Mouse (Mus musculus) hindbrain, postnatal 0 days (tissue): ENCODE results near the gene Olfr464. TPM values are rescaled to one million over a fixed set of nuclear protein-coding genes. Genes with fewer than 3 reads are reported as not detected.

ENCODE experiments used
- ATAC-seq: fragments of 200-750 bp; cut with Nextera tagmentation; 2 replicates; pipeline ENCODE4 v1.8.0; 2017; ENCODE audit warnings: mild to moderate bottlenecking, moderate TSS enrichment, moderate library complexity
- DNase-seq: peaks from one replicate; pipeline ENCODE4 v3.0.0-alpha.2; 2015; ENCODE audit warnings: low spot score
- H3K27ac ChIP-seq: fragments of 300-500 bp; sonication (generic); 2 replicates; pipeline ENCODE4 v1.5.1; 2014; ENCODE audit warnings: mild to moderate bottlenecking
- H3K27me3 ChIP-seq: fragments of 300-500 bp; sonication (generic); 2 replicates; pipeline ENCODE4 v1.6.1; 2014; ENCODE audit warnings: low read length, mixed read lengths; ENCODE audit not compliant: insufficient read depth
- H3K36me3 ChIP-seq: fragments of 300-500 bp; sonication (generic); 2 replicates; pipeline ENCODE4 v1.6.1; 2014; ENCODE audit warnings: low read length, mixed read lengths; ENCODE audit not compliant: insufficient read depth
- H3K4me1 ChIP-seq: fragments of 300-500 bp; sonication (generic); 2 replicates; pipeline ENCODE4 v1.6.1; 2014; ENCODE audit warnings: antibody characterized with exemption, low read length, mixed read lengths; ENCODE audit not compliant: insufficient read depth
- H3K4me2 ChIP-seq: fragments of 300-500 bp; sonication (generic); 2 replicates; pipeline ENCODE4 v1.6.1; 2014; ENCODE audit warnings: low read depth, mild to moderate bottlenecking, low read length, moderate library complexity, mixed read lengths
- H3K4me3 ChIP-seq: fragments of 300-500 bp; sonication (generic); 2 replicates; pipeline ENCODE4 v1.5.1; 2014; ENCODE audit warnings: low read length
- H3K9ac ChIP-seq: fragments of 300-500 bp; sonication (generic); replicated peaks from 2 replicates; pipeline ENCODE4 v1.6.1; 2014; ENCODE audit warnings: mild to moderate bottlenecking, low read length, moderate library complexity, mixed read lengths
- H3K9me3 ChIP-seq: fragments of 300-500 bp; sonication (generic); 2 replicates; pipeline ENCODE4 v1.6.1; 2016; ENCODE audit warnings: low read length, mixed read lengths
- CTCF ChIP-seq: IDR thresholded peaks from 2 replicates; pipeline ENCODE4 v1.5.1; 2016; ENCODE audit warnings: antibody characterized with exemption, control low read depth, low read depth
- WGBS: fragments of 180-500 bp; shearing (Covaris S2); extraction: QIAGEN DNeasy Blood & Tissue Kit; methylation state at CpG from one replicate; pipeline ENCODE4 v1.1.7; 2014; 5-methylcytosine and 5-hydroxymethylcytosine counted together
- polyA plus RNA-seq: library from polyadenylated mRNA; unstranded; fragments of >200 nt; fragmentation: Nextera tagmentation; extraction: Ambion mirVana; gene quantifications from 2 replicates; pipeline ENCODE4 v1.2.1, GENCODE M21; 2015
- total RNA-seq: library from RNA; depleted of rRNA; stranded (reverse); fragments of >200 nt; gene quantifications from 2 replicates; pipeline ENCODE4 v1.2.3, GENCODE M21; 2014

Gene Olfr464
- total and polyA plus RNA-seq, 2 experiments from 2014 or later = 0.16 to 0.37 TPM

- no peak overlapping the region for H3K4me2 ChIP-seq
- H3K4me3 ChIP-seq = no peak overlapping the region
- no peak overlapping the region for H3K9ac ChIP-seq
- H3K4me1 ChIP-seq = no peaks in the 10 kb centered on the region
- H3K27me3 ChIP-seq = no peaks in the 10 kb centered on the region
- H3K36me3 ChIP-seq = no peaks in the 10 kb centered on the region
- WGBS = 0% methylated on average over 1 of the region's 1 CpGs
- TF ChIP-seq CTCF = peak; percentile 75
- H3K9me3 ChIP-seq = no peaks in the 10 kb centered on the region
- ATAC-seq (no peak), DNase-seq (peak; percentile 82)
- H3K27ac ChIP-seq = no peak overlapping the region
Measured at GRCm38 (mm10) chr11:87955144-87955543, 34.4 kb upstream of the Olfr464 start.

GRCm38 (mm10) chr11:87949990-87950389, 29.2 kb upstream of the Olfr464 start:
- peak; percentile 73 for TF ChIP-seq CTCF
- H3K27ac ChIP-seq = no peak overlapping the region
- no peak overlapping the region for H3K4me3 ChIP-seq
- H3K4me1 ChIP-seq = no peaks in the 10 kb centered on the region
- no peak overlapping the region for H3K4me2 ChIP-seq
- DNase-seq = peak; percentile 47
- H3K9me3 ChIP-seq = no peaks in the 10 kb centered on the region
- H3K27me3 ChIP-seq = no peaks in the 10 kb centered on the region
- no peak overlapping the region for H3K9ac ChIP-seq
- H3K36me3 ChIP-seq = no peaks in the 10 kb centered on the region
- WGBS = 0% methylated on average over 2 of the region's 2 CpGs
- ATAC-seq = no peak

- H3K27me3 ChIP-seq = no peaks in the 10 kb centered on the region
- no peaks in the 10 kb centered on the region for H3K36me3 ChIP-seq
- ATAC-seq = no peak
- no peak overlapping the region for H3K4me2 ChIP-seq
- H3K9me3 ChIP-seq = no peaks in the 10 kb centered on the region
- 78% methylated on average over 3 of the region's 3 CpGs for WGBS
- no peaks in the 10 kb centered on the region for H3K4me1 ChIP-seq
- H3K27ac ChIP-seq = no peak overlapping the region
- TF ChIP-seq CTCF = no peak
- no peak overlapping the region for H3K4me3 ChIP-seq
- no peak for DNase-seq
- no peak overlapping the region for H3K9ac ChIP-seq
Measured at GRCm38 (mm10) chr11:87935467-87935866, 14.7 kb upstream of the Olfr464 start.

- Histone ChIP-seq H3K4me1 (no peaks in the 10 kb centered on the region), H3K4me2 (no peak overlapping the region), H3K36me3 (no peaks in the 10 kb centered on the region), H3K4me3 (no peak overlapping the region), H3K9ac (no peak overlapping the region), H3K27ac (no peak overlapping the region), H3K27me3 (no peaks in the 10 kb centered on the region), H3K9me3 (no peaks in the 10 kb centered on the region)
- WGBS = 68% methylated on average over 2 of the region's 2 CpGs
- ATAC-seq (no peak), DNase-seq (no peak)
- TF ChIP-seq CTCF = no peak
Measured at GRCm38 (mm10) chr11:87933731-87934130, 13.0 kb upstream of the Olfr464 start.

- no peak overlapping the region for H3K4me2 ChIP-seq
- 91% methylated on average over 2 of the region's 2 CpGs for WGBS
- H3K27me3 ChIP-seq = no peaks in the 10 kb centered on the region
- H3K9me3 ChIP-seq = no peaks in the 10 kb centered on the region
- no peak overlapping the region for H3K4me3 ChIP-seq
- H3K4me1 ChIP-seq = no peaks in the 10 kb centered on the region
- H3K27ac ChIP-seq = no peak overlapping the region
- DNase-seq = no peak
- TF ChIP-seq CTCF = no peak
- no peak overlapping the region for H3K9ac ChIP-seq
- no peaks in the 10 kb centered on the region for H3K36me3 ChIP-seq
- no peak for ATAC-seq
Measured at GRCm38 (mm10) chr11:87930348-87930747, 9.6 kb upstream of the Olfr464 start.

GRCm38 (mm10) chr11:87920301-87920700, 466 bp downstream of the Olfr464 start:
- no peaks in the 10 kb centered on the region for H3K4me1 ChIP-seq
- H3K4me3 ChIP-seq = no peak overlapping the region
- no peak for TF ChIP-seq CTCF
- no peak for ATAC-seq
- H3K36me3 ChIP-seq = no peaks in the 10 kb centered on the region
- DNase-seq = no peak
- WGBS = 65% methylated on average over 2 of the region's 2 CpGs
- 0 out of 2 replicates have a peak, but pooled peaks cover 3% of the 10 kb centered on the region for H3K9me3 ChIP-seq
- no peaks in the 10 kb centered on the region for H3K27me3 ChIP-seq
- H3K9ac ChIP-seq = no peak overlapping the region
- H3K27ac ChIP-seq = no peak overlapping the region
- no peak overlapping the region for H3K4me2 ChIP-seq

GRCm38 (mm10) chr11:87916005-87916404, 4.8 kb downstream of the Olfr464 start:
- no peak for TF ChIP-seq CTCF
- Histone ChIP-seq H3K9me3 (no peaks in the 10 kb centered on the region), H3K9ac (no peak overlapping the region), H3K4me1 (no peaks in the 10 kb centered on the region), H3K36me3 (no peaks in the 10 kb centered on the region), H3K27ac (no peak overlapping the region), H3K4me2 (no peak overlapping the region), H3K4me3 (no peak overlapping the region), H3K27me3 (no peaks in the 10 kb centered on the region)
- no peak for ATAC-seq
- DNase-seq = no peak
- 82% methylated on average over 1 of the region's 1 CpGs for WGBS
